Mouse (Mus musculus): Measurements from ENCODE around the gene Gm49387. TPM values are rescaled to one million over a fixed set of nuclear protein-coding genes. Genes with fewer than 3 reads are reported as not detected.

Gm49387 gene
- polyA plus RNA-seq, 1 experiment from 2014 or later: 0.84 TPM

GRCm38 (mm10) chr14:31664903-31665565 is 24.4 kb upstream of the Gm49387 start:
- DNase-seq (ENCODE audit: low spot score) (no peak), ATAC-seq (ENCODE audit: low read depth) (no peak)
- Histone ChIP-seq H3K4me3 (ENCODE audit: low read depth, low read length) (no peak overlapping the region), H3K36me3 (ENCODE audit: control insufficient read depth, insufficient read depth, low read length) (peaks cover 16% of the 10 kb centered on the region), H3K4me1 (ENCODE audit: control insufficient read depth, insufficient read depth, low read length) (peaks cover 57% of the 10 kb centered on the region), H3K27me3 (replicated peaks; ENCODE audit: control insufficient read depth, insufficient read depth, low read length) (no peaks in the 10 kb centered on the region), H3K4me2 (ENCODE audit: low read depth, low read length) (no peak overlapping the region), H3K9me3 (ENCODE audit: control insufficient read depth, low read length) (no peaks in the 10 kb centered on the region; the same call in 1 of the 2 replicates), H3K27ac (replicated peaks; ENCODE audit: low read depth, low read length) (peak overlapping the region; percentile 99), H3K9ac (ENCODE audit: low read depth, low read length) (no peak overlapping the region)
- WGBS: 59% methylated on average over 12 of the region's 12 CpGs

- H3K27ac ChIP-seq (replicated peaks; ENCODE audit: low read depth, low read length): peak overlapping the region; percentile 99
- H3K36me3 ChIP-seq (ENCODE audit: control insufficient read depth, insufficient read depth, low read length): peaks cover 16% of the 10 kb centered on the region
- H3K4me2 ChIP-seq (ENCODE audit: low read depth, low read length): no peak overlapping the region
- no peaks in the 10 kb centered on the region for H3K27me3 ChIP-seq (replicated peaks; ENCODE audit: control insufficient read depth, insufficient read depth, low read length)
- H3K9ac ChIP-seq (ENCODE audit: low read depth, low read length): no peak overlapping the region
- no peaks in the 10 kb centered on the region; the same call in 1 of the 2 replicates for H3K9me3 ChIP-seq (ENCODE audit: control insufficient read depth, low read length)
- peak; percentile 66 for DNase-seq (ENCODE audit: low spot score)
- no peak overlapping the region for H3K4me3 ChIP-seq (ENCODE audit: low read depth, low read length)
- peaks cover 58% of the 10 kb centered on the region for H3K4me1 ChIP-seq (ENCODE audit: control insufficient read depth, insufficient read depth, low read length)
- WGBS: 55% methylated on average over 18 of the region's 18 CpGs
- no peak for ATAC-seq (ENCODE audit: low read depth)
Observed at GRCm38 (mm10) chr14:31664100-31664902, 23.6 kb upstream of the Gm49387 start.

- Histone ChIP-seq H3K9ac (ENCODE audit: low read depth, low read length) (no peak overlapping the region), H3K4me3 (ENCODE audit: low read depth, low read length) (no peak overlapping the region), H3K4me2 (ENCODE audit: low read depth, low read length) (no peak overlapping the region), H3K27ac (replicated peaks; ENCODE audit: low read depth, low read length) (peak overlapping the region; percentile 99), H3K9me3 (ENCODE audit: control insufficient read depth, low read length) (no peaks in the 10 kb centered on the region; the same call in 1 of the 2 replicates), H3K36me3 (ENCODE audit: control insufficient read depth, insufficient read depth, low read length) (peaks cover 16% of the 10 kb centered on the region), H3K4me1 (ENCODE audit: control insufficient read depth, insufficient read depth, low read length) (peaks cover 60% of the 10 kb centered on the region), H3K27me3 (replicated peaks; ENCODE audit: control insufficient read depth, insufficient read depth, low read length) (no peaks in the 10 kb centered on the region)
- ATAC-seq (ENCODE audit: low read depth) (no peak), DNase-seq (ENCODE audit: low spot score) (no peak)
- whole genome bisulfite sequencing: 79% methylated on average over 13 of the region's 13 CpGs
Observed at GRCm38 (mm10) chr14:31663376-31664099, 22.9 kb upstream of the Gm49387 start.

DNA sequence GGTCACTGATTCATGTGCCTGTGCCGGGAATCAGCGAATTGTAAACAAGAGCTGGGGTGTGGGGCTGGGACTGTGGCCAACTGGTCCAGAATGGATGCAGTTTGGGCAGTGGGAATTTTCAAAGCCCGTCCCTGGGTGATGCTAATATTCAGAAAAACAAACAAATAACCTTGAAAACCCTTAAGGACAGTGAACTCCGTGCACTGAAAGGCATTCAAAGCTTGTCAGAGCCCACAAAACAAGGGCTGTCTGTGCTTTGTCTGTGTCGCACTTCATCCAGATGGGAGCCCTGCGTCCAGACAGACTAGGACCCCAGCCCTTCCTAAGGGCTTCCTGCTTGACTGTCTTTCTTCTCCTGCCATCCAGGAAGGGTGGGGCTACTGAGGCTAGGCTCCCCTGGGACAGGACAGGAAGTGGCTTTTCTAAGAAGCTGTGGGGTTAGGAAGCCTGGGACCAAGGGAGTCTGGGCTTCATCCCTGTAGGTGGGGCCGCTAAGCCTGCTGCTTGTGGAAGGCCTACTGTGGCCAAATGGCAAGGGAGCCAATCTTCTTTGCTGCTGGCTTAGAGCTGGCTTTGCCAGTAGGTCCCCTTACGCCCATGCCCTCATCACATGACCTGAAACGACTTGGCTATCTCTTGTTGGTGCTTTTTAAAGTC is 22.0 kb upstream of the Gm49387 start:
- DNase-seq (ENCODE audit: low spot score) (peak; percentile 82), ATAC-seq (ENCODE audit: low read depth) (no peak; the same call in 1 of the 2 replicates)
- H3K27ac ChIP-seq (replicated peaks; ENCODE audit: low read depth, low read length): peak overlapping the region; percentile 99
- WGBS: 15% methylated on average over 9 of the region's 9 CpGs
- H3K4me1 ChIP-seq (ENCODE audit: control insufficient read depth, insufficient read depth, low read length): peaks cover 63% of the 10 kb centered on the region
- peak overlapping the region; percentile 36 for H3K4me3 ChIP-seq (ENCODE audit: low read depth, low read length)
- peak overlapping the region; percentile 67 for H3K9ac ChIP-seq (ENCODE audit: low read depth, low read length)
- peaks cover 14% of the 10 kb centered on the region for H3K36me3 ChIP-seq (ENCODE audit: control insufficient read depth, insufficient read depth, low read length)
- no peaks in the 10 kb centered on the region; the same call in 1 of the 2 replicates for H3K9me3 ChIP-seq (ENCODE audit: control insufficient read depth, low read length)
- peak overlapping the region; percentile 61 for H3K4me2 ChIP-seq (ENCODE audit: low read depth, low read length)
- no peaks in the 10 kb centered on the region for H3K27me3 ChIP-seq (replicated peaks; ENCODE audit: control insufficient read depth, insufficient read depth, low read length)

DNA sequence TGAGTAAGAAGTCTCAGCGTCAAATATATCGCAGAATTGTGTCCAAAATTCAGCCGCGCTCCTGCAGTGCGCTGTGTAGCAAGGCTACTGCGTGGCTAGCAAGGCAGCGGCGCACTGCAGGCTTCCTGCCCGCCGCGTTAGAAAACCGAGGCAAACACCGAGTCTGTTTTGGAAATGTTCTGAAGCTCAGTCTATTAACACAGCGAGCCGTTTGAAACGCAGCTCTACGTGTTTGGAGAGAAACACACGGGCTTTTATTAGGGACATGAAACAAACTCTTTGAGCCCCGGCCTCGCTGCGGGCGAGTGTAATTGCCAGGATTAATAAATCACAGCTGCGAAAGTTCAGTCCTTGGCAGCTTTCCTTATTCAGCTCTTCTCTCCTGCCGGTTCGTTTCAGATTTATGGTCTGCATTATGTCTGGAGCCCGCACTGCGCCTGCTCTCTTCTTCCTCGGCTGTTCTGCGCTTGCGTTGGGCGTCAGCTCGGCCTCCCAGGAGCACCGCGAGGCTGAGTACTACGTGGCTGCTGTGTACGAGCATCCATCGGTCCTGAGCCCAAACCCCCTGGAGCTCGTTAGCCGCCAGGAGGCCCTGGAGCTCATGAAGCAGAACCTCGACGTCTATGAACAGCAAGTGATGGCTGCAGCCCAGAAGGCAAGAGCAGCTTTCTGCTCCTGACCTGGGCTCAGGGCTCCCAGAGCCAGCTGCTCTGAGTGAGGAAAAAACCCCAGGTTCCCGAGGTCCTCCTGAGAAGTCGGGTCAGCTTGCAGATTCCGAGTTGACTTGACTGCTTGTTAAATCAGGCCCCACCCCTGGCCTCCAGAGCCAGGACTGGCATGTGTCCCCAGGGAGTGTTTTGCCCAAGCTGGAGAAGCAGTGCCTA is 21.2 kb upstream of the Gm49387 start:
- H3K4me1 ChIP-seq (ENCODE audit: control insufficient read depth, insufficient read depth, low read length): peaks cover 71% of the 10 kb centered on the region
- peak overlapping the region; percentile 99 for H3K27ac ChIP-seq (replicated peaks; ENCODE audit: low read depth, low read length)
- H3K36me3 ChIP-seq (ENCODE audit: control insufficient read depth, insufficient read depth, low read length): peaks cover 6% of the 10 kb centered on the region
- peak; percentile 93 for ATAC-seq (ENCODE audit: low read depth)
- H3K27me3 ChIP-seq (replicated peaks; ENCODE audit: control insufficient read depth, insufficient read depth, low read length): no peaks in the 10 kb centered on the region
- peak overlapping the region; percentile 61 for H3K4me2 ChIP-seq (ENCODE audit: low read depth, low read length)
- H3K9ac ChIP-seq (ENCODE audit: low read depth, low read length): peak overlapping the region; percentile 67
- peak; percentile 97 for DNase-seq (ENCODE audit: low spot score)
- 3% methylated on average over 44 of the region's 44 CpGs for WGBS
- no peaks in the 10 kb centered on the region; the same call in 1 of the 2 replicates for H3K9me3 ChIP-seq (ENCODE audit: control insufficient read depth, low read length)
- H3K4me3 ChIP-seq (ENCODE audit: low read depth, low read length): peak overlapping the region; percentile 36

GRCm38 (mm10) chr14:31660312-31661093 is 19.8 kb upstream of the Gm49387 start:
- no peak overlapping the region for H3K9ac ChIP-seq (ENCODE audit: low read depth, low read length)
- H3K4me2 ChIP-seq (ENCODE audit: low read depth, low read length): no peak overlapping the region
- 33% methylated on average over 7 of the region's 7 CpGs for WGBS
- no peaks in the 10 kb centered on the region for H3K27me3 ChIP-seq (replicated peaks; ENCODE audit: control insufficient read depth, insufficient read depth, low read length)
- H3K9me3 ChIP-seq (ENCODE audit: control insufficient read depth, low read length): no peaks in the 10 kb centered on the region
- H3K4me1 ChIP-seq (ENCODE audit: control insufficient read depth, insufficient read depth, low read length): peaks cover 72% of the 10 kb centered on the region
- H3K27ac ChIP-seq (replicated peaks; ENCODE audit: low read depth, low read length): peak overlapping the region; percentile 99
- DNase-seq (ENCODE audit: low spot score): peak; percentile 62
- no peak for ATAC-seq (ENCODE audit: low read depth)
- no peak overlapping the region for H3K4me3 ChIP-seq (ENCODE audit: low read depth, low read length)
- H3K36me3 ChIP-seq (ENCODE audit: control insufficient read depth, insufficient read depth, low read length): no peaks in the 10 kb centered on the region

DNA sequence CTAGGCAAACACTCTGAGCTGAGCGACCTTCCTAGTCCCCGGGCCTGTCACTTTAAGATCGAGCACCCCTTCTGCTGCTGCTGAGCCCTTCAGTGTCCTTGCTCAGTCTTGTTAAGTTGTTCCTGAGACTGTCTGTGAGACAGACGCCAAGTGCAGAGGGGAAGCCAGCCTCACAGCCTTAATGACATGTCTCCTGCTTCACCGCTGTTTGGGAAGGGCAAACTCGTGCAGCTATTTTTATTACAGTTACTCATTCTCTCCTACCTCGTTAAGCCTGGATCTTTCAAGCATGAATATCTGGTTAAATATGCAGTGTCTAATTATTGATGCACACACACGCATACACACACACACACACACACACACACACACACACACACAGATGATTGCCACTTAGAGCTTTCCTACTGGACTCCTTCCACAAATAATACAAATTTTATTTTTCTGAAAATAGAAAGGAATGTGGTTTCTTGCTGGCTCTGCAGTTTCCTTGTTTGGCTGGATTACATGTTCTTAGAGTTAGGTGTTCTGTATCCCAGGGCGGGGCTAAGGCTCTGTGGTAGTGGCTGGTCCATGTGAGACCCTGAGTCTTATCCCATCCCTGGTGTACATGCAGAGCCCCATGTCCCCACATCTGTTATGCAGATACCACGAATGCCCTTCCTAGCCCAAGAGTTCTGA is 19.0 kb upstream of the Gm49387 start:
- peak; percentile 88 for DNase-seq (ENCODE audit: low spot score)
- peak; percentile 12; the same call in 1 of the 2 replicates for ATAC-seq (ENCODE audit: low read depth)
- H3K27me3 ChIP-seq (replicated peaks; ENCODE audit: control insufficient read depth, insufficient read depth, low read length): no peaks in the 10 kb centered on the region
- H3K9ac ChIP-seq (ENCODE audit: low read depth, low read length): no peak overlapping the region
- peak overlapping the region; percentile 99 for H3K27ac ChIP-seq (replicated peaks; ENCODE audit: low read depth, low read length)
- H3K4me1 ChIP-seq (ENCODE audit: control insufficient read depth, insufficient read depth, low read length): peaks cover 65% of the 10 kb centered on the region
- H3K36me3 ChIP-seq (ENCODE audit: control insufficient read depth, insufficient read depth, low read length): no peaks in the 10 kb centered on the region
- H3K9me3 ChIP-seq (ENCODE audit: control insufficient read depth, low read length): no peaks in the 10 kb centered on the region
- no peak overlapping the region for H3K4me3 ChIP-seq (ENCODE audit: low read depth, low read length)
- no peak overlapping the region for H3K4me2 ChIP-seq (ENCODE audit: low read depth, low read length)
- WGBS: 44% methylated on average over 10 of the region's 10 CpGs
